Mouse (Mus musculus) E14TG2a.4 (cell line): ENCODE results near the gene Cryba1.

Experiments used
- H3K27me3 ChIP-seq: 2 replicates; pipeline ENCODE4 v1.6.1; 2014; ENCODE audit warnings: low read length, control low read depth; ENCODE audit not compliant: insufficient read depth
- H3K36me3 ChIP-seq: 2 replicates; pipeline ENCODE4 v1.6.1; 2014; ENCODE audit warnings: low read length, control low read depth; ENCODE audit not compliant: insufficient read depth
- H3K4me1 ChIP-seq: replicated peaks from 2 replicates; pipeline ENCODE4 v1.6.1; 2014; ENCODE audit warnings: low read depth, low read length, control low read depth
- H3K4me3 ChIP-seq: replicated peaks from 2 replicates; pipeline ENCODE4 v1.5.1; 2014; ENCODE audit warnings: mild to moderate bottlenecking, low read length
- H3K9me3 ChIP-seq: 2 replicates; pipeline ENCODE4 v1.6.1; 2014; ENCODE audit warnings: low read length, control low read depth
- CTCF ChIP-seq: conservative IDR thresholded peaks from 2 replicates; pipeline ENCODE4 v1.5.1; 2014; ENCODE audit warnings: low read length
- NANOG ChIP-seq: IDR thresholded peaks from 2 replicates; pipeline ENCODE4 v1.6.1; 2014; ENCODE audit warnings: borderline replicate concordance, low read length, mixed read lengths
- POU5F1 ChIP-seq: IDR thresholded peaks from 2 replicates; pipeline ENCODE4 v1.6.1; 2014; ENCODE audit warnings: low read length, borderline replicate concordance

Cryba1 gene

GRCm38 (mm10) chr11:77725183-77725582 is at the start of gene Cryba1:
TSS of gene Cryba1 (minus strand) at chr11:77725283.
- Histone ChIP-seq H3K36me3 (no peaks in the 10 kb centered on the region), H3K9me3 (no peaks in the 10 kb centered on the region), H3K4me1 (peaks cover 17% of the 10 kb centered on the region), H3K4me3 (no peak within 1 kb of the TSS), H3K27me3 (no peaks in the 10 kb centered on the region)
- TF ChIP-seq CTCF = no peak
- no peak for TF ChIP-seq POU5F1
- no peak for TF ChIP-seq NANOG

DNA sequence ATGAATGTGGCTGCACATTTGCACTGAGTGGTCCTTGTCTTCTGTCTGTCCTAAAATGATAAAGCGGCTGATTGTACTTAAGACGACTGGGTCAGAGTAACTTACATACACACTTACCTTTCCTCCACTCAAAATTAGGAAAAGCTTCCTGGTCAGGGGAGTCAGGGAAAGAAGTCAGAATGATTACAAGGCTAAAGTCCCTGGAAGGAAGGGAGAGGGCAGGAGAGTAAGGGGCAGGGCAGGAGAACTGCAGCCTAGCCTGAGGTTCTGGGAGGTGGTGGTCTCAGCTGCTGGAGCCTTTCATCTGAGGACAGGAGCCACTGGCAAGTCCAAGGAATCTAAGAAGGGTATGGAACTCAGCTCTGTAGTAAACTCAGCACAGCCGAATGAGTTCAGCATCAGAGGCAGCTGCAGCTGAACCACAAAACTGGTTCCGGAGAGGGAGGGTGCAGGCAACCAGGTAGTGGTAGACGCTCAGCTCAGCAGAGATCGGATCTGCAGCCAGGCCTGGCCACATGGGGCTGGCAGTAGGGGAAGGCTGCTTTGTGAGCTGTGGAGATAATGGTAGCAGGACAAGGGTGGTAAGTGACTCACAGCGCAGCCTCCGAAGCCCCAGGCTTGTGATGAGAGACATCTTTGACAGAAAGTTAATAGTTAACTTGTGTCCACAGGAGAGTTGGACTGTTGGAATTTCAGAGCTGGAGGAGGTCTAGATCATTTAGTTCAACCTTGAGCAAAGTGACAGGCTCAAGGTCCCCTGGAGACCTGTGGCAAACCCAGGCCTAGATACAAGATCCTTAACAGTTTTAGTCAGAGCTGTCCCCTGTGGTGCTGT is 47.0 kb upstream of the Cryba1 start:
- H3K9me3 ChIP-seq = no peaks in the 10 kb centered on the region
- peaks cover 43% of the 10 kb centered on the region for H3K4me1 ChIP-seq
- TF ChIP-seq CTCF (no peak), POU5F1 (no peak), NANOG (no peak)
- peaks cover 9% of the 10 kb centered on the region for H3K27me3 ChIP-seq
- no peak overlapping the region for H3K4me3 ChIP-seq
- H3K36me3 ChIP-seq = no peaks in the 10 kb centered on the region

DNA sequence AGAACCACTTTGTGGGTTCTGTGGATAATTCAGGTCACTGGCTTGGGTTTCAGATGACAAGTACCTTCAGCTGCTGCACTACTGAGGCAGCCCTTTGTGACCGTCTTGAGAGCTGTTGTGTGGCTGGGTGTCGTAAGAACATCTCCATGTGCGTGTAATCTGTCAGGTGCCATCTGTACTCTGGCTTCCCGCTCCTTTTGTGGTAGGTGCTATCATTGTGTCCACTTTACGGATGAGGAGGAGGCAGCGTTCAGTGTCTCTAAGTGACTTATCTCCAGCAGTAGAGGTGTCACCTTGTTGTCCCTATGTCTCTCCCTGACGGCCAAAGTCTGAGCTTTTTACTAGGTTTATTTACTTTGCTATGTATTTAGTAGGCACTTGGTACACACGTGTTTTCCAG is 45.3 kb upstream of the Cryba1 start:
- Histone ChIP-seq H3K4me1 (peaks cover 40% of the 10 kb centered on the region), H3K9me3 (no peaks in the 10 kb centered on the region), H3K27me3 (0 out of 2 replicates have a peak, but pooled peaks cover 3% of the 10 kb centered on the region), H3K36me3 (no peaks in the 10 kb centered on the region), H3K4me3 (no peak overlapping the region)
- no peak for TF ChIP-seq NANOG
- no peak for TF ChIP-seq CTCF

- Histone ChIP-seq H3K27me3 (0 out of 2 replicates have a peak, but pooled peaks cover 3% of the 10 kb centered on the region), H3K36me3 (no peaks in the 10 kb centered on the region), H3K4me1 (peaks cover 49% of the 10 kb centered on the region), H3K9me3 (no peaks in the 10 kb centered on the region), H3K4me3 (no peak overlapping the region)
- TF ChIP-seq POU5F1 (no peak), NANOG (no peak), CTCF (no peak)
These were observed 44.4 kb upstream of the Cryba1 start for GRCm38 (mm10) chr11:77769496-77769895.

GRCm38 (mm10) chr11:77766351-77767001 is 41.4 kb upstream of the Cryba1 start:
- Histone ChIP-seq H3K4me1 (peaks cover 53% of the 10 kb centered on the region), H3K4me3 (peak overlapping the region; percentile 79), H3K36me3 (no peaks in the 10 kb centered on the region), H3K27me3 (peaks cover 16% of the 10 kb centered on the region), H3K9me3 (no peaks in the 10 kb centered on the region)
- TF ChIP-seq POU5F1 = no peak
- no peak for TF ChIP-seq NANOG
- TF ChIP-seq CTCF = no peak

- H3K36me3 ChIP-seq = no peaks in the 10 kb centered on the region
- H3K9me3 ChIP-seq = no peaks in the 10 kb centered on the region
- peaks cover 20% of the 10 kb centered on the region for H3K27me3 ChIP-seq
- H3K4me3 ChIP-seq = peak overlapping the region; percentile 79
- peaks cover 53% of the 10 kb centered on the region for H3K4me1 ChIP-seq
- TF ChIP-seq POU5F1 (no peak), NANOG (no peak), CTCF (no peak)
These were observed 40.3 kb upstream of the Cryba1 start for GRCm38 (mm10) chr11:77765459-77765777.

DNA sequence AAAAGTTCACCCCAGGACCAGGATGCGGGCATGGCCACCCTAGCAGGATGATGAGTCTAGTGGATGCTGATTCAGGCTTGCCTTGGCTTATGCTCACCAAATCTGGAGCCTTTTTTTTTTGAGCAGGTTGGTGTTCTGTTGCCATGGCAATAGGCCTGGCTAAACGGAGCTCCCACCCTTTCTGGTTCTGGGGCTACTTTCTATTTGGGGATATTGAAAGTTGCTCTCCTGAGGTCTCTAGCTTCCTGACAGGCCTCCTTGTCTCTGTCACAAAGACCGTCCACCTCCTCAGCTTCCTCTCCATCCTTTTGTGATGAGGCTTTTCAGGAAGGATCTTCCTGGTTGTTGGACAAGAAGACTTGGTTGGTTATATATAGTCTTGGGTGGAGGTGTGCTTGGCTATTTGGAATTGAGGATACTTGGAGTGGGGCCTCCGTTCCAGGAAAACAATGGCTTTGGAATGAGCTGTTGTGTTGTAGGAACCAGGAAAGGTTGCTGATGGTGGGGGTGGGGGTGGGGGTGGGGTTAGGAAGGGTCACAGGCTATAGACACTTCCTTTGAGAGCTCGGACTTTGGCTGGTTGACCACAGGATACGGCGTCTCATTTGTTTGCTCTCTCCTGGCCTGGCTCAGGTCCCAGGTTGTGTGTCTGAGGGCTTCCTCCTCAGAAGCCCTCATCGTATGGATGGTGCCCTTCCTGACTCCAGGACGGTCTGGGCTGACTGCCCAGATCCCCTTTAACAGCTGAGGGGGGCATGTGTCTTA is 39.8 kb upstream of the Cryba1 start:
- no peak for TF ChIP-seq NANOG
- TF ChIP-seq POU5F1 = no peak
- TF ChIP-seq CTCF = no peak
- Histone ChIP-seq H3K36me3 (no peaks in the 10 kb centered on the region), H3K27me3 (peaks cover 20% of the 10 kb centered on the region), H3K4me1 (peaks cover 48% of the 10 kb centered on the region), H3K4me3 (peak overlapping the region; percentile 96), H3K9me3 (no peaks in the 10 kb centered on the region)

GRCm38 (mm10) chr11:77763673-77764340 is 38.7 kb upstream of the Cryba1 start:
- Histone ChIP-seq H3K9me3 (no peaks in the 10 kb centered on the region), H3K27me3 (peaks cover 20% of the 10 kb centered on the region), H3K4me3 (peak overlapping the region; percentile 96), H3K36me3 (no peaks in the 10 kb centered on the region), H3K4me1 (peaks cover 43% of the 10 kb centered on the region)
- no peak for TF ChIP-seq CTCF
- no peak for TF ChIP-seq NANOG
- TF ChIP-seq POU5F1 = no peak
